Mouse (Mus musculus) kidney, adult 2 months (tissue): ENCODE data around the gene 1700001C19Rik. TPM values are rescaled to one million over a fixed set of nuclear protein-coding genes. Genes with fewer than 3 reads are reported as not detected.

Experiments used
- DNase-seq: peaks from one replicate; pipeline ENCODE4 v3.0.0; 2021
- H3K27ac ChIP-seq: fragments of 200-500 bp; 2 replicates; pipeline ENCODE4 v1.5.1; 2012; ENCODE audit warnings: low read depth, low read length, control low read depth, inconsistent platforms; ENCODE audit not compliant: insufficient read depth
- H3K27me3 ChIP-seq: fragments of 200-500 bp; replicated peaks from 2 replicates; pipeline ENCODE4 v1.6.1; 2012; ENCODE audit warnings: mild to moderate bottlenecking, moderate library complexity, low read length, inconsistent platforms; ENCODE audit not compliant: control insufficient read depth, insufficient read depth
- H3K36me3 ChIP-seq: fragments of 200-500 bp; 2 replicates; pipeline ENCODE4 v1.6.1; 2012; ENCODE audit warnings: mild to moderate bottlenecking, moderate library complexity, low read length, inconsistent platforms; ENCODE audit not compliant: control insufficient read depth, insufficient read depth
- H3K4me1 ChIP-seq: fragments of 200-500 bp; 2 replicates; pipeline ENCODE4 v1.6.1; 2011; ENCODE audit warnings: low read length; ENCODE audit not compliant: control insufficient read depth, insufficient read depth
- H3K4me3 ChIP-seq: fragments of 200-500 bp; 2 replicates; pipeline ENCODE4 v1.5.1; 2011; ENCODE audit warnings: mild to moderate bottlenecking, low read depth, low read length, control low read depth; ENCODE audit not compliant: insufficient read depth
- CTCF ChIP-seq: fragments of 200-500 bp; conservative IDR thresholded peaks from 2 replicates; pipeline ENCODE4 v1.5.1; 2011; ENCODE audit warnings: low read depth, mild to moderate bottlenecking, control low read depth, low read length, moderate library complexity, mixed read lengths; ENCODE audit not compliant: insufficient read depth, insufficient read length
- POLR2A ChIP-seq: fragments of 200-500 bp; IDR thresholded peaks from one replicate; pipeline ENCODE4 v1.6.1; 2011; ENCODE audit warnings: low read depth, low read length, control low read depth
- WGBS: fragments of 180-500 bp; shearing (Covaris S2); methylation state at CpG from one replicate; pipeline ENCODE4 v1.1.7; 2018; 5-methylcytosine and 5-hydroxymethylcytosine counted together
- polyA plus RNA-seq: library from polyadenylated mRNA; depleted of rRNA; stranded (reverse); fragments of >200 nt; gene quantifications from 2 replicates; pipeline ENCODE4 v1.2.3, GENCODE M21; 2012

The 1700001C19Rik gene
- polyA plus RNA-seq, 1 experiment, result 0.09 TPM

GRCm38 (mm10) chr17:47385145-47385544 lies 52.0 kb downstream of the 1700001C19Rik start, which contains the start of gene Guca1b:
Gene Guca1b (plus strand): TSS chr17:47385393.
- DNase-seq, result no peak
- no peaks in the 10 kb centered on the region for H3K4me1 ChIP-seq
- no peaks in the 10 kb centered on the region for H3K27me3 ChIP-seq
- no peak within 1 kb of the TSS for H3K4me3 ChIP-seq
- WGBS, result 50% methylated on average over 10 of the region's 10 CpGs
- H3K27ac ChIP-seq, result no peak within 1 kb of the TSS
- TF ChIP-seq POLR2A, result no peak
- TF ChIP-seq CTCF, result no peak
- no peaks in the 10 kb centered on the region for H3K36me3 ChIP-seq

DNA sequence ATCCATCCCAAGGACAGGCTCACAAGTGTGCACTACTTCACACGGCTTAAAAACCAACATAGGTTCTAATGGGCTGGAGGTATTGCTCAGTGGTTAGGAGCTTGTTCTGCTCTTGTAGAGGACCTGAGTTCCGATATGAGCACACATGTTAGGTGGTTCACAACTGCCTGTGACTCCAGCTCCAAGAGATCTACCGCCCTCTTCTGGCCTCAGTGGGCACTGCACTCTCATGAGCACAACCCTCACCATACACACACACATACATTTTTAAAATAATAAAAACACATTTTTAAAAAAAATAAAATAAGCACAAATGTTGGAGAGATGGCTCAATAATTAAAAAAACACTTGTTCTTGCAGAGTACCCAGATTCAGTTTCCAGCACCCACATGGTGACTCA lies 53.1 kb downstream of the 1700001C19Rik start:
- no peaks in the 10 kb centered on the region for H3K36me3 ChIP-seq
- WGBS, result 95% methylated on average over 3 of the region's 3 CpGs
- H3K4me3 ChIP-seq, result no peak overlapping the region
- no peak for DNase-seq
- H3K27ac ChIP-seq, result no peak overlapping the region
- no peaks in the 10 kb centered on the region for H3K4me1 ChIP-seq
- H3K27me3 ChIP-seq, result no peaks in the 10 kb centered on the region
- TF ChIP-seq CTCF (0 out of 2 replicates have a peak, but pooled peaks have one; percentile 20), POLR2A (no peak)

DNA sequence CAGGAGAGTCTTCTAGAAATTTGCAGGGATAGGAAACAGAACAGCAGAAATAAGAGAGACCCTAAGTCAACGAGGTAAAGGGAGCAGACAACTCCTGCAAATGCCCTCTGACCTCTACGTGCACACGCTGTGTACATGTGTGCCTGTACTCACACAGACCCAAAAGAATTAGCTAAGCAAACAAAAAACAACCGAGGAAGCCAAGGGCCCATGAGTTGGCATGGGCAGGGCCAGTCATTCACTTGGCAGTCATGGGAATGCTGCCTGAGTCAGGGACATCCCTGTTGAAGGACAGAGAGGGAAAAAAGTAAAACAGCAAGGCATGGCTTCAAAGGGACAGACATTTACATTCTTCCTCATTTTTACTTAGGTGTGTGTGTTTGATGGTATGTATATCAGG lies 53.9 kb downstream of the 1700001C19Rik start:
- H3K4me3 ChIP-seq, result no peak overlapping the region
- no peaks in the 10 kb centered on the region for H3K27me3 ChIP-seq
- H3K4me1 ChIP-seq, result no peaks in the 10 kb centered on the region
- WGBS, result 75% methylated on average over 4 of the region's 4 CpGs
- DNase-seq, result no peak
- TF ChIP-seq POLR2A (no peak), CTCF (no peak)
- no peak overlapping the region for H3K27ac ChIP-seq
- no peaks in the 10 kb centered on the region for H3K36me3 ChIP-seq

GRCm38 (mm10) chr17:47381917-47382316 lies 55.3 kb downstream of the 1700001C19Rik start:
- no peaks in the 10 kb centered on the region for H3K4me1 ChIP-seq
- DNase-seq, result no peak
- no peaks in the 10 kb centered on the region; the same call in 1 of the 2 replicates for H3K36me3 ChIP-seq
- TF ChIP-seq CTCF (no peak), POLR2A (no peak)
- WGBS, result 72% methylated on average over 11 of the region's 11 CpGs
- H3K27ac ChIP-seq, result no peak overlapping the region
- no peaks in the 10 kb centered on the region for H3K27me3 ChIP-seq
- no peak overlapping the region for H3K4me3 ChIP-seq

- DNase-seq, result no peak
- no peak overlapping the region for H3K4me3 ChIP-seq
- H3K27ac ChIP-seq, result no peak overlapping the region
- H3K4me1 ChIP-seq, result no peaks in the 10 kb centered on the region
- no peak for TF ChIP-seq CTCF
- TF ChIP-seq POLR2A, result no peak
- no peaks in the 10 kb centered on the region; the same call in none of the 2 replicates for H3K36me3 ChIP-seq
- WGBS, result 81% methylated on average over 15 of the region's 15 CpGs
- H3K27me3 ChIP-seq, result no peaks in the 10 kb centered on the region
Measured at GRCm38 (mm10) chr17:47378133-47378532, 59.0 kb downstream of the 1700001C19Rik start.

DNA sequence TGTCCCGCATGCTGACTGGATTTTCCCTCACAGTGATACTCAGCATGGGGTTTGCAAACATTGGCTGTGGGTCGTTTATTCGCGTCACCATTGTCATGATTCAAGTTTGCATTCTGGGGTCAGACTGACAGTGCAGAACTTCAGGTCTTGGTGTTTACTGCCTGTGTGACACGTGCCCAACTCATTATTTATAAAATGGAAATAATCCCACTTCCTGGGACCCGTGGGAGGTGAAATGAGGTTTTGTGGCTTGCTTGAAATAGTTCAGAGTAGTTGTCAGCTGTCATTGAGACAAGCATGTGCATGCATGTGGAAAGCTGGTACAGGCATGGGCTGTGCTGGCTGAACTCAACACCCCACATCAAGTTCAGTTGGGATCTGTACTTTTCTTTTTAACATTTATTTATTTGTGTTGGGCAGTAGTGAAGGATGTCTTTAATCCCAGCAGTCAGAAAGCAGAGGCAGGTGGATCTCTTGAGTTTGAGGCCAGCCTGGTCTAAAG lies 60.3 kb downstream of the 1700001C19Rik start:
- no peak for TF ChIP-seq POLR2A
- TF ChIP-seq CTCF, result no peak
- 71% methylated on average over 6 of the region's 6 CpGs for WGBS
- DNase-seq, result no peak
- Histone ChIP-seq H3K27me3 (no peaks in the 10 kb centered on the region), H3K36me3 (no peaks in the 10 kb centered on the region; the same call in none of the 2 replicates), H3K4me1 (no peaks in the 10 kb centered on the region), H3K4me3 (no peak overlapping the region), H3K27ac (no peak overlapping the region)

GRCm38 (mm10) chr17:47373991-47374390 lies 63.2 kb downstream of the 1700001C19Rik start:
- no peak for DNase-seq
- H3K4me1 ChIP-seq, result peaks cover 4% of the 10 kb centered on the region
- TF ChIP-seq CTCF, result no peak
- TF ChIP-seq POLR2A, result no peak
- 85% methylated on average over 6 of the region's 6 CpGs for WGBS
- H3K36me3 ChIP-seq, result no peaks in the 10 kb centered on the region; the same call in none of the 2 replicates
- H3K27ac ChIP-seq, result no peak overlapping the region
- no peaks in the 10 kb centered on the region for H3K27me3 ChIP-seq
- H3K4me3 ChIP-seq, result no peak overlapping the region
